Mouse (Mus musculus): ENCODE results near the gene Pigb.

GRCm38 (mm10) chr9:73089222-73089920 lies 49.2 kb upstream of the Pigb start:
- no peak for TF ChIP-seq MAX (IDR thresholded peaks at IDR 0.05; ENCODE audit: low read length)
- TF ChIP-seq CHD1 (IDR thresholded peaks at IDR 0.05; ENCODE audit: low read depth, low read length) = no peak
- TF ChIP-seq ZKSCAN1 (IDR thresholded peaks at IDR 0.05; ENCODE audit: borderline replicate concordance, low read depth, low read length) = no peak
